Mouse (Mus musculus): ENCODE data around the gene Eras.
"Not testable (repeated sequence)": the region's sequence is repeated elsewhere in the genome, so short reads cannot be mapped to it uniquely, and the experiment has no call there.

Eras gene

DNA sequence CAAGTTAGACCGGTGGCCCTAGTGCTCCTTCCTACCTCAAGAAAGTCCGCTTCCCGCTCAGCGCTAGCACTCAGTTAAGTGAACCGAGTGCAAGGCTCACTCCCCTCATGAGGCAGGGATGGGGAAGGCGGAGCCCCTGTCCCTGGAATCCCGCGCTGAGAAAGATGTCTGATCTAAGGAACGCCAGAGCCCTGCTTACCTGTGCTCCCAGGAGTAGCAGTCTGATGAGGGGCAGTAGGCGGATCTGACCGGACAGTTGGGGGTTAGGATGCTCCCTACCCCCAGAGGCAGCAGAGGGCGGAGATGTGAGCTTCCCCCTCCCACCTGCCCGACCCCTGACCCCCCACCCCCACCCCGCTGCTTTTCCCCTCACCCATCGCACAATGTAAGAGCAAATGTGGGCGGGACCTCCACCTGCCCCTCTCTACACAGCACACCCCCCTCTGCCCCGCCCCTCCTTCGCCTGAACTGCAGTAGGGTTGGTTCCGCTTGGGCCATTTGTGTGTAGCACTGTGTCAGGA lies at the start of gene Eras:
TSS of gene Eras (minus strand) at position 338 of the 521 bp plus-strand sequence.
- DNase-seq = no peak

- DNase-seq = no peak
Observed at GRCm38 (mm10) chrX:7977892-7978291, 49.5 kb upstream of the Eras start, which contains the start of gene Gata1. Gene Gata1 (minus strand): TSS chrX:7978071.

GRCm38 (mm10) chrX:7971292-7971691 lies 42.9 kb upstream of the Eras start:
- DNase-seq = no peak

DNA sequence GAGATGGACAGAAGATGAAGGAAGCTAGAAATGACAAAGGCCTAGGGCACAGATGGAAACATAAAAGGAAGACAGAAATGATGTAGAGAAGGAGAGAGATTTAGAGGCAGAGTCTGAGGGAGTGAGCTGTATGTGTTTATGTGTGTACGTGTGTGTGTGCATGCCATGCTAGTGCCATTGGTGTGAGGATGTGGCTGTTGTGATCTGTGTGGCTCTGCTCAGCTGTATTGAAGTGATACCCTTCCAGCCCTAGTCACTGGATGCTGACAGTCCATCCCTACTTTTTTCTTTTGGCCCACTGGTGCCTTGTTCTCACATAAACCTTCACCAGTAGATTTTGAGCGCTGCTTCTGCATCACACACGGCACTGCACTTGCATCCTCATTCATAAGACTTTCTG lies 40.5 kb upstream of the Eras start:
- DNase-seq = no peak

GRCm38 (mm10) chrX:7968226-7968625 lies 39.8 kb upstream of the Eras start:
- no peak for DNase-seq

DNA sequence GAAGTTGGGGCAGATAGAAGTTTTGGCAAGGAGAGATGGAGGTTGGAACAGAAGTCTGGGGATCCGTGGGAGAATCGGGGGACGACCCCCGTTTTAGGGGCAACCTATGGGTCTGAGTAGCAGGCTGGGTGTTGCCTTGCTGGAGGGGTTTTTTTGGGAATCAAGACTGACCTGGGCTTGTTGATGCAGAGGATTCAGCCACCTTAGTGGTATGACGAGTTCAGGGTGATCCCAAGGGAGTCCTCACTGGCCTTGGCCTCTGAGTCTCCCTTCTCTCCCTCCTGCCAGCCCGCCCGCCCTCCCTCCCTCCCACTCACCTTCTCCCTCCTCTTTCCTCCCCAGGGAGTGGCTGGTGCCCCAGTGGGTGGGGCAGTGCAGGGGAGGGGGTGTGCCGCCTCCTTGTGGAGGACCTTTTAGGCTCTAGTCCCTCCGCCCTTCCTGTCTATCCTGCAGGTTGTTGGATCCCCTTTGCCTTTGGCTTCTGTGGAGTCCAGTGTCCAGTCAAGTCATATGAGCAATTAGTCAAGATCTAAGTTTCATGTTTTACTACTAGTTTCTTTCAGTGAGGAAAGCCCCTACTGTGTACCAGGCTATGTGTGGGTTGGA lies 39.3 kb upstream of the Eras start:
- no peak for DNase-seq

DNA sequence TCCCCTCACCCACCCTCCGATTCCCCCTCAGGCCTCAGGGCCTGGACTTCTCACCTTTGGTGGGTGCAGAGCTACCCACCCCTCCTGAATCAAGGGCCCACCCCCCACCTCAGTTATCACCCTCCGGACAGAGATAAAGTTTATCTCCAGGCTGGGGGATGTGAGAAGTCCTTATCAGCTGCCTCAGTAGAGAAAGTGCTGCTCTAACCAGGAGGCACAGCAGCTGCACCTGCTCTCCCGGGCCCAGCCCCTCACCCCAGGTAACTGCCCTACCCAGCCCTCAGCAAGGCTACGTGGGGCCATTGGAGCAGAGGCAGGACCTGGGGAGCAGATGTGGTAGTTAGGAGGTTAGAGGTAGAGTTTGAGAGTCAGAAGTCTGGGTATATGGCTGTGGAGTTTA lies 37.8 kb upstream of the Eras start:
- DNase-seq = no peak

DNA sequence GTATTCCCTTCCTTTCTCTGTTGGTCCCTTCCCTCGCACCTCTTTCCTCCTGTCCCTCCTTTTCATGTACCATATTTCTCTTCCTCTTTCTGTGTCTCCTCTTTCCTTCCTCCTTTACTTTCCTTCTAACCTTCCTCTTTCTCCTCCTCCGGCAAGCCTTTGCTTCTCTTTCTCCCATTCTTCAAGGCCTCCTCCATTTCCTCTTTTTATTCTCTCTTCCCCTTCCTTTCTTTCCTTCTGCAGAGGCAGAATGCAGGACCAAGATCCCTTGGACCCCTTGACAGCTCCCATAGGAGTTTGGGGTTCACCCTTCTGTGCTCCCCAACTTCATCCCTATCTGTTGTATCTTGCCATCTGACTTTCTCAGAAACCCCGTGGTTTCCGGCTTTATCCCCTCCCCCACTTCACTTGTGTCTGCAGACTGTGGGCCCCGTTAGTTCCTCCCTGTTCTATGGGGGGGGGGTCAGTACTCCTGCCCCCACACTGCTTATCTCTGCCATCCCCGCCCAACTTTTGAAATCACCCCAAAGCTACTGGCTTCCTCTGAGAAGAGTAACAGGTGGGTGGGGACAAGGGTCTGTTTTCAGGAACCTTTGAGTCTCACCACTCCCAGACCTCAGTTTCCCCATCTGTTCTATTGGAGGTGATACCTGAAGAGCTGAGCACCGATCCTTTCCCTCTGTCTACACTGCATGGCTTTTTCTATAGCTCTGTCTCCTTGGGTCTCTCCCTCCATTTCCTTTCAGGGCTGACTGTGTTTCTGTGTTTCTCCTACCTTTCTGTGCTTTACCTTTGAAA lies 35.6 kb upstream of the Eras start:
- DNase-seq = no peak

DNA sequence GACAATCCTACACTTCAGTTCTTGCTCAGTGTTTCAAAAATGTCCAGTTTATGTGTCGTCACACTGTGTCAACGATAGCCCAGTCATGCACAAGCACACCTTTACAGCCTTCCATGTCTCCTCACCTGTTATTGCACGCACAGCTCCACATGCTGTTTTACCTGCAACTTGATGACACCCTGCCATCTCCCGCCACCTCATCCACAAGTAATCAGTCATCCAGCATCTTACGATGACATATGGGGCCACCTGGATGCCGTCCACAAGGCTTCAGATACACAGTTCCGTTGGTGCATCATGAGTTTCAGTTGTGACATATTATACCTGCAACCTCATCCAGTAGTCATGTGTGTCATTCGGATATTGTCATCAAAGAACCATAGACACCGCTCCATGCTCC lies 30.5 kb upstream of the Eras start:
- DNase-seq = no peak

DNA sequence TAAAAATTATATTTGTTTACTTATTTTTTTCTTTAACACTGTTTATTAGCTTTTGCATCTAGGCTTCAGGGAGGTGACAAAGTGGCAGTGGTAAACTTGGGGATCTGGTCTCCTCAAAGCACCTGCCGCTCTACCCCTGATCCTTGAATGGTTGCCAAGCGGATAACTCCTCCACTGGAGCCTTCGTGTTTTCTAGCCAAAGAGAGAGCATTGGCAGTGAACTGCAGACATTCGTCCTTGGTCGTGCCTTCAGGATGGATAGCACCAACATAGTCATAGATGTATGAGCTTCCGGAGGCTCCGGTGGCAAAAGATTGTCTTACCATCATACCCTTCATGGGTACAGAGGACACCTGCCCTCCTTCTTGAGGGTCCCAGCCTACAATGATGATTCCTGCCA lies 21.7 kb upstream of the Eras start:
- no peak for DNase-seq

GRCm38 (mm10) chrX:7947900-7948492 lies 19.6 kb upstream of the Eras start:
- peak; percentile 94 to 95 for DNase-seq

GRCm38 (mm10) chrX:7947108-7947899 lies 18.9 kb upstream of the Eras start, which contains the start of gene Hdac6:
Gene Hdac6 (minus strand): TSS chrX:7947889.
- peak; percentile 13 to 48 for DNase-seq

DNA sequence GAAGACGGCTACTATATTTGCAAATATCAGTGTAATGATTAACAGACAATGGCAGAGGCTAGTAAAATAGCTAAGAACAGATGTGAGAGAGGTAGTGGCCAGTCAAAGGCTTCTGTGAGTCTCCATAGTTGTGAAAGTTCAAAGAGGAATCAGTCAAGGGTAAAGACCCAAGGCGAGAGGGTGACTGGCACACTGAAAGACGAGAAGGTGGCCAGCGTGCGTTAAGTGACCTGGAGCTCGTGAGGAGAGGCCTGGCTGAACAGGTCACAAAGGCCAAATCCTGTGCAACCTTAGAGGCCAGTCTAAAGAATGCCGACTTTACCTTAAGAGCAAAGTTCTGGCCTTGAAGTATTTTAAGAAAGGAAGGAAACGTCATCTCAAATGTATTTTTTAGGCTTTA lies 17.2 kb upstream of the Eras start:
- peak; percentile 33 to 44 for DNase-seq

GRCm38 (mm10) chrX:7937667-7938066 lies 9.3 kb upstream of the Eras start:
- DNase-seq = no peak

DNA sequence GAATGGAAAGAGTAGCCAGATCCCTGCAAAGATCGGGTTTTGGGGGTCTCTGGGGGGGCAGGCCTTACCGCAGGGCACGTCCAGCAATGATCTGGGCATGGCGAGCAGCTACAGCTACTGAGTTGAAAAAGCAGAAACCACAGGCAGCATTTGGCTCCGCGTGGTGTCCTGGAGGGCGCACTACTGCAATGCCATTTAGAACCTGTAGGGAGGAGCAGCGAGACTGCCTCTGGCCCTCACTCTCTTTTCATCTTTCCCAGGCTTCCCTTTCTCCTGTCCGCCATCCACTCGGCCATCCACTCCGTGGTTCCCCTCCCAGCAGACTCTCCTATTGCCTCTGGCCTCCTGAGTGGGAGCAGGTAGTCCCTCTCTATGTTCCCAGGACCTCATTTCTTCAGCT lies 8.5 kb upstream of the Eras start:
- peak in 1 of 2 experiments; percentile 4 for DNase-seq

DNA sequence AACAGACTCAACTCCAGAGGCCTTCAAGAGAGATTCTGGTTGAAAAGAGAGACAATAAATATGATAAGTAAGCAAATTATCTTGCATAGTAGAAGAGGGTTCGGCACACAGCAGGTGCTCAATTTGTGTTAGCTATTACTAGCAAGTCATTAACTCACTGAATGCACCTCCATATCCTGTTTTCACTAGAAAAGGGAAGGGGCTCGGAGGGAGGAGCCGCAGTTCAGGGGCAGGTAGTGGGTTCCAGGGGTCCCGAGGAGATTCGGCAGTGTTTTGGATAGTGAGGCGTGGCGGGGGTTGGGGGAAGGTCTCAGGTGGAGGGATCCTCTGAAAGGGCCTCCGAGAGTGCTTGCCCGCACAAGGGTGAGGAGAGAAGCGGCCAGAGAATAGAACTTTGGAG lies 1.3 kb downstream of the Eras start:
- no peak for DNase-seq

GRCm38 (mm10) chrX:7926266-7926665 lies 2.1 kb downstream of the Eras start:
- no peak for DNase-seq

GRCm38 (mm10) chrX:7922032-7922431 lies 6.4 kb downstream of the Eras start:
- DNase-seq = peak in 1 of 2 experiments; percentile 14

DNA sequence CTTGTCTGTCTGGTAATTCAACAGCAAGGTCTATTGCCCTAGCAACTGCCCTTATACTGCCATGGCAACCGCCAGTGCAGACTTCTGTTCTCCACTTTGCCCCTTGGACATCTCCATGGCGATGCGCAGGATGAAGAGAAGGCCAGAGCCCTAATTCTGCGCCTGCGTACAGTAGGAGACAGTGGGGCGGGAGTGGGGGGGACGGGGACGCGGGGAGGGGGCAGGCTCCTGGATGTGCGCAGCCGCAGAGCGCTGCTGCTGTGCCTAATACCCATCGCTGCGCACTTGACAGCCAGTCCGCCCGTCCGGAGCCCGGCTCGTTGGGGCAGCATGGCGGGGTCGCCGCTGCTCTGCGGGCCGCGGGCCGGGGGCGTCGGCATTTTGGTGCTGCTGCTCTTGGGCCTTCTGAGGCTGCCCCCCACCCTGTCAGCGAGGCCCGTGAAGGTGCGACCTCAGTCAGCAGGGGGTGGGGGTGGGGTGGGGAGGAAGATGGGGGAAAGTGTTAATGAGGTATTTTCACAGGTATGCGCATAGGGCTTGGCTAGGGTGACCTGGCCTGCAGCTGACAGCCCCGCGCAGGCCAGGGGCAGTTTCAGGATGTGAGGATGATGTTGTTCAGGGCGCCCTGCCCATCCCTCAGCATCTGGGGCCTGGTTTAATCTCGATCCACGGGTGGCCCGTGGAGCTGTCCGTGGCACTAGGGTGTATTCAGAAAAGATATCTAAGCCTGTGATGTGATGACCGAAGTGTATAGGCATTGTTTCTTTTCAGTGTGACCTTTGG lies 8.6 kb downstream of the Eras start, which contains the start of gene Pcsk1n:
TSS of gene Pcsk1n (plus strand) at position 222 of the 783 bp plus-strand sequence.
- DNase-seq = no peak

DNA sequence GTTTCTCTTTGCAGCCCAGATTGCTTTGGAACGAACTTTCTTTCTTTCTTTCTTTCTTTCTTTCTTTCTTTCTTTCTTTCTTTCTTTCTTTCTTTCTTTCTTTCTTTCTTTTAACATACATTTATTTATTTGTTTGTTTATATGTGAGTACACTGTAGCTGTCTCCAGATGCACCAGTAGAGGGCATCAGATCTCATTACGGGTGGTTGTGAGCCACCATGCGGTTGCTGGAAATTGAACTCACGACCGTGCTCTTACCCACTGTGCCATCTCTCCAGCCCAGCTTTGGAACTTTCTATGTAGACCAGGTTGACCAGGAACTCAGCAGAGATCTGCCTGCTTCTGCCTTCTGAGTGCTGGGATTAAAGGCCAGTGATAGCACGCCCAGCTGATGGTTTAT lies 10.4 kb downstream of the Eras start:
- DNase-seq = not testable (repeated sequence)

GRCm38 (mm10) chrX:7915669-7916068 lies 12.7 kb downstream of the Eras start:
- DNase-seq = peak; percentile 45 to 48

DNA sequence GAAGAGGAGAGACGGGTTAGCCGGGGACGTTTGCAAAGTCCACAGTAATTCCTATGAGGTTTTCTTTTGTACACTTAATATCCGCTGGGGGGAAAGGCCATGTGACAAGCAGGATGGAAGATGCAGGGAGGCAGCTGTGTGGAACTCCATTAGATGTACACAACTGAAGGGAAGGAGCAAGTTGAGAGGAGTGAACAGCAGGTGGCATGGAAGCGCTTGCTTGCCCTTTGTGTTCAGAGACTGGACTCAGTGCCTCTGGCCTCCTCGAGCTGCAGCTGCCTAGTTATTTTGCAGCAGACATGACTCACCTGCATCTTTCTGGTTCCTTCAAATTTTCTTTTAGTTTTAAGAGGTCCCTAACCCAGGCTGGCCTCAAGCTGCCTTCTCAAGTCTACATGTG lies 17.9 kb downstream of the Eras start:
- DNase-seq = peak in 1 of 2 experiments; percentile 26

All from kidney, postnatal 36 days (tissue).